Mouse (Mus musculus) ES-CJ7 (cell line): ENCODE measurements around the gene Mon2.
"Not testable (repeated sequence)": the region's sequence is repeated elsewhere in the genome, so short reads cannot be mapped to it uniquely, and the experiment has no call there.

Experiments used
- DNase-seq: peaks from one replicate; pipeline ENCODE4 v3.0.0; 2011; ENCODE audit warnings: low read depth, low spot score

Gene Mon2

GRCm38 (mm10) chr10:122994402-122995107, 81.8 kb downstream of the Mon2 start:
- DNase-seq = no peak

DNA sequence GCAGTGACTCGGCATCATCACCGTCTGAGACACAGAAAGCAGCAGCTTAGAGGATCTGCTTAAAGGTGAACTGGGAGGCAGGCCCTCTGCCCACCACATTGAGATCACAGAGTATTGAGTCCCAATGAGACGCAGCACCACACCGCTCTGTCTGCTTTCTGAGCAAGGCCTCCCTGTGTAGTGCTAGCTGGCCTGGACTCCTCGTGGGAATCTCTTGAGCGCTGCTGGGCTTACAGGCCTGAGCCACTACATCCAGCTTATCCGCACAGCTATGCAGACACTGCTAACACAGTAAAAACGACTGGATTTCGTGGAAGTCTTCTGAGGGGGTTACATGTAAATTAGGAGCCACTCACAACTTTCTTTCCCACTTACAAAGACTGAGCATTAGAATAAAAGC, 84.7 kb downstream of the Mon2 start:
- DNase-seq = no peak

DNA sequence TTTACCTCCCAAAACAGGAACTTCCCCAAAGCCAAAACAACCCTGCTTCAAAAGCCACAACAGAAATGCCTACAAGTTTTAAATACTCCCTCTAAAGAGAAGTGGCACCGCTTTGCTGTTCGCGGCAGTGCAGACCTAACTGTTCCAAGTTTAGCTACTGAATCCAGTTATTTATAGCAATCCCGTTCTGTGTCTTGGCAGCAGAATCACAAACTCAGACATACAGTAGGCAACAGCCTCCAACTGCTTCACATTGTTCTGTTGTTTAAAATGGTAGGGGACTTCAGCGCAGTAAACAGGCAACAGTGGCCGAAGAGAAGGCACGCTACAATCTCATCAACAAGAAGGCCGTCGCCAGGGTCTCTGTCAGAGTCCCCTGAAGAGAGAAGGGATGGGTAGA, 85.3 kb downstream of the Mon2 start:
- no peak for DNase-seq

DNA sequence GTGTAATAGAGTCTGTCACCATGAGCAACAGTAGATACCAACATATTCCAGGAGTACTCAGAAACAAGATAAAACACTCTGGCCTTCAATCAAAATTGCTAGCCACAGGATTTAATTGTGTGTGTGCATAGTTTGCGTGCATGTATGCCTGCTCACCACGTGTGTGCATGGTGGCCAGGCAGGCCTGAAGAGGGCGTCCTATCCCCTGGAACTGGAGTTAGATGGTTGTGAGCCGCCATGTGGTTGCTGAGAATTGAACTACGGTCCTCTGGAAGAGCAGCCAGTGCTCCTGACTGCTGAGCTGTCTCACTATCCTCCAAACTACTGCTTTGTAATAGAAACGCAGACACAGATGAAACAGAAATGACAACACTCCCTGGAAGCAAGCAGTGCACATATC, 85.7 kb downstream of the Mon2 start:
- peak; percentile 29 for DNase-seq

DNA sequence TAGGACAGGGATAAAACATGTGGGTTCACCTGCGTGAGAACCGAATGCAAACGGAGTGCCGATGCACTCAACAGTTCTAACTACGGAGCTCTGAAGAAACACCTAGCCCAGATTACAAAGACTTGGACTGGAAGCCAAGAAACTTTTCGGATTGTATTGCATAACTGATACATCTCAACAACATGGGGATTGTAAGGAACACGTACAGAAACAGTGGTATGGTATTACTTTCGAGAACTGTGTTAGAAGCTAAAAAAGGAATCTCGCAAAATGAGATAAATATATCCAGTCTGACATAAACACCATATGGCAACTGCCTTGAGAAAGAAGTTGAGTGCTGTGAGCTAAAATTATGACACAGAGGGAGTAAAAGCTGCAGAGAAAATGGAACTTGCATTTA, 86.4 kb downstream of the Mon2 start:
- DNase-seq = no peak

DNA sequence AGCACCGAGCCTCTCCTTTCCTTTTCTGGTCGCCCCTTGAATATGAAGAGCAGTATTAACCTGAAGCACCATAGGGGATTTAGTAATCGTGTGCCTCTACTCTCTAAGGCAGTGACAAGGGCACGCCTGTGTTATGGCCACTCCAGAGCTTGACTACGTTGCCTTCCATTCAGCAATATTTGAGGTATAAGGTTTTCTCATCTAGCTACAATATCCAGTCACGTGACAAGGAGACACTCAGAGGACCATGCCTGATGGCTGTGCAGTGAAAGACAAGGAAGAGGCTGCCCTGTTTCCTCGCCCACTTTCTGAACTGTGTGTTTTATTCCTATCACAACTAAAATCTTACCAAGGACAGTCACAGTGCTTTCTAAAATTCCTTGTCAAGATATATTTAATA, 87.9 kb downstream of the Mon2 start:
- no peak for DNase-seq

GRCm38 (mm10) chr10:122987671-122988128, 88.6 kb downstream of the Mon2 start:
- DNase-seq = peak; percentile 76

GRCm38 (mm10) chr10:122986320-122987225, 89.7 kb downstream of the Mon2 start:
- peak; percentile 60 for DNase-seq

- peak; percentile 63 for DNase-seq
These were observed 90.6 kb downstream of the Mon2 start for GRCm38 (mm10) chr10:122985515-122986319.

DNA sequence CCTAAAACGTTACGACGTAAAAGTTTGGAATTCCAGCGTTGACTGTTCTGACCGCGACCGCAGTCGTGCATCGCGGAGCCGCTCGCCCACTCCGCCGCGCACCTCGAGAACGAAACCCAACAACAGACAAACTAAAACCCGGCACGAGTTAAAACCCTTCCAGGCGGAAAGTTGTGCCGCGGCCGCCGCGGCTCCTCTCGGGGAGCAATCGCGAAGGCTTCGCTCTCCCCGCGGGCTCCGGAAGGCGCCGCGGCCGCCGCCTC, 91.1 kb downstream of the Mon2 start:
- peak; percentile 37 for DNase-seq

GRCm38 (mm10) chr10:122984531-122985251, 91.6 kb downstream of the Mon2 start:
- DNase-seq = no peak

- DNase-seq = no peak
These were observed 92.5 kb downstream of the Mon2 start for GRCm38 (mm10) chr10:122983579-122984530.

DNA sequence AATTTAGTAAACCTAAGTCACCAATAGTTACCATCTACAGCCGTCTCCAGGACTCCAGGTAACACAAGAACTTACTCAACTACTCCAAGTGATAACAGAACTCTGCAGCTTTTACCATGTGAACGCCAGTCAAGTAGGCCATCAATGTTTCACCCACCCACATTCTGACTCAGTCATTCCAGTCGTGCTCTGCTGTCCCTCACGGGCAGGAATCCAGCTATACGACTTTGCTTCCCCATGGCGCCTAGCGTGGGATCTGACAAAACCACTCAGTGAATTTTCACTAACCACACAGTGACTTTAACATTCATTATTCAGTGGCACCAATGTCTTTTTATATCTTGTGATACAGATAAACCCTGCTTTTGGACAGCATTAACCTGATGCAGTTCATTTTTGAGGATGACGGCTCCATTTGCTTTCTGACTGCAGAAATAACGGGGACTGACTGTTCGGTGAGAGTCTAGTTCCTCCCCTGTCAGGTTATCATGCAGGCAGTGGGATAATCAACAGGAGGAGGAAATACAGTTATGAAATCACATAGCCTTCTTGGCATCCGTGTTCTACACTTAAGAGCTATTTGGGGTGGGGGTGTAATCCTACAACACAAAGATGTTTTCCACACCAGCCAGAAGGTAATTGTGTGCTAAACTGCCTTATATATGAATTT, 93.3 kb downstream of the Mon2 start:
- DNase-seq = no peak

DNA sequence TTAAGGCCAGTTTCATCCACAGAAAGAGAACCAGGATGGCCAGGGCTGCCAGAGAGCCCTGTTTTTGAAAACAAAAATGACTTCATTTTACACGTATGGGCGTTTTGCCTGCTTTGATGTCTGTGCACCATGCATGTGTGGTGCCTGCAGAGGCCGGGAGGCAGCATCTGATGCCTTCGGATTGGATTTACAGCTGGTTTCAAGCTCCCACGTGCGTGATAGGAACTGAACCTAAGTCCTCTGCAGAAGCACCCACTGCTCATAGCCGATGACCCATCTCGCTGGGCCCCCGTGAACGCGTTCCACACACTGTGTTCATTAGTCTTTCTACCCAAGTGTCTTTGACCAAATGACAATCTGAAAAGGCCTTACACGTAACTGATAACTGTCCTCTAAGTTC, 96.2 kb downstream of the Mon2 start:
- no peak for DNase-seq

- no peak for DNase-seq
These were observed 96.9 kb downstream of the Mon2 start for GRCm38 (mm10) chr10:122979356-122979755.

- no peak for DNase-seq
These were observed 100.3 kb downstream of the Mon2 start for GRCm38 (mm10) chr10:122976038-122976437.

- no peak for DNase-seq
These were observed 103.1 kb downstream of the Mon2 start for GRCm38 (mm10) chr10:122973241-122973640.

DNA sequence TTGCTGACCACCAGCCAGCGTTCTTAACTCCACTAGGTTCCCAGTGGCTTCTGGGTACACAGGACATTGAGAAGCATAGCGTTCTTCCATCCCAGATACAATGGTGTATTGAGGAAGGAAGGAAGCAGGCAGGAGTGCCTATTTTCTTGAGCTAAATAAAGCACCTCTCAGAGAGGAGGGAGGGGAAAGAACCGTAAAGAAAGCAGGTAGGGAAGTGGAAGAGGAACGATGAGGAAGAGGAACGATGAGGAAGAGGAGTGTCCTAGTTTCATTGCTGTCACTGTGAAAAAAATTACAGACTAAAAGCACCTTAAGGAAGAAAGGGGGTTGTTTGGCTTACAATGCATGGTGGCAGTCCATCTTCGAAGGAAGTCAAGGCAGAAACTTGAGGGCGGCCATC, 106.1 kb downstream of the Mon2 start:
- DNase-seq = no peak

- DNase-seq = no peak
These were observed 109.9 kb downstream of the Mon2 start for GRCm38 (mm10) chr10:122966421-122966820.

GRCm38 (mm10) chr10:122965650-122966049, 110.7 kb downstream of the Mon2 start:
- DNase-seq = not testable (repeated sequence)
